Mouse (Mus musculus) small intestine, adult 10 weeks (tissue): ENCODE results near the gene Tenm1. TPM values are rescaled to one million over a fixed set of nuclear protein-coding genes. Genes with fewer than 3 reads are reported as not detected.

Experiments
- polyA plus RNA-seq: library from polyadenylated mRNA; stranded (reverse); fragments of 350-450 nt; fragmentation: Illumina TruSeq; extraction: RNeasy Lipid Tissue Mini Kit (QIAGEN cat#74804); gene quantifications from one replicate; pipeline ENCODE4 v1.2.3, GENCODE M21; 2014; ENCODE audit warnings: low replicate concordance

Tenm1 gene
- 0.04 TPM for polyA plus RNA-seq

GRCm38 (mm10) chrX:43428855-43429263 is at the start of gene Tenm1:
Gene Tenm1 (minus strand): TSS chrX:43429126.

GRCm38 (mm10) chrX:42502291-42503043 is 926.5 kb downstream of the Tenm1 start, which contains the start of gene Sh2d1a:
Gene Sh2d1a (plus strand): TSS chrX:42502453.

DNA sequence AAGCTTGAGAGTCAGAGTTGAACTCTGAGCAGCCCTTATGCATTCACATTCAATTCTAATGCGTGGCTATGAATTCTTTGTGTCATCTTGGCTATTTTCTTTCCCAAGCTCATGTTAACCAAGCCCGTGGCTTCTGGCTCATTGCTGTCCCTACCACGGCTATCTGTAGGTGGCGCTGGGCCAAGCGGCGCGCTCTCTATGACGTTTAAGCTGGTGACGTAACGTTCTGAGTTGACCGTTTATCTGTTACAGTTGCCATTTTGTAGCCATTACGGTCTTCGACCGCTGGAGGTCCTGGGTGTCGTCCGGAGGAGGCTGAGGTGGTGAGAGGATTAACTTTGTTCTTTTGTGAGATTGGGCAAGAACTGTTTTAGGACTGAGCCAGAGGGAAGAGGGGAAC is 939.5 kb downstream of the Tenm1 start, which contains the start of gene Tex13c2:
TSS of gene Tex13c2 (plus strand) at position 246 of the 400 bp plus-strand sequence.

Other genes with a start within 250 kb of the Tenm1 start
- gene Tex13c1, start 162.0 kb upstream of the Tenm1 start, polyA plus RNA-seq, result not detected